Mouse (Mus musculus) olfactory bulb, adult 2 months (tissue): Measurements from ENCODE around the gene Sec14l3.

Experiments used
- CTCF ChIP-seq: fragments of 200-500 bp; IDR thresholded peaks from 2 replicates; pipeline ENCODE4 v1.5.1; 2012; ENCODE audit warnings: low read depth, mild to moderate bottlenecking, low read length, moderate library complexity; ENCODE audit not compliant: insufficient read depth
- POLR2A ChIP-seq: fragments of 200-500 bp; IDR thresholded peaks from 2 replicates; pipeline ENCODE4 v1.6.1; 2012; ENCODE audit warnings: mild to moderate bottlenecking, low read depth, low read length, moderate library complexity; ENCODE audit not compliant: insufficient read depth

- TF ChIP-seq POLR2A, result no peak
- no peak for TF ChIP-seq CTCF
Observed at GRCm38 (mm10) chr11:4029343-4029742, 35.3 kb upstream of the Sec14l3 start.
